22 mouse cellular contexts compared by ENCODE assay signal in the genomic region with DNA sequence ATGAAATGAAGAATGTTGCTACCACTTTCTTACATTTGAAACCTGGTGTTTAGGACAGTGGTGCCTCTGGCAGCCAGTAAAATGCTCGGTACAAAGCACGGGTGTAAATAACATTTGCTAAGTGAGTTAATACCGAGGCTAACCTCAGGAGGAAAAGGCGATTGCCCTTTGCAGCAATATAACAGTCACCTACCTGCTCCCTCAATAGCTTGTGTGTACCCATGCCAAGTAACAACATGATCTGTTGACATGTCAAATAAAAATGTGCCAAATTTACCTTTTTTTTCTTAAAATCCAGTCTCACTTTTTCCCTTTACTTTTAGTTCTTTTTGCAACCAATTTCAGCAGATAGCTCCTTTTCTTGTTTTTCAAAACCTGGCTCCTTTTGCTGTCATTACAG. TPM values are rescaled to one million over a fixed set of nuclear protein-coding genes. Genes with fewer than 3 reads are reported as not detected.
DNase-seq lines count a peak whose midpoint lies in the region; ATAC-seq and TF ChIP-seq lines count a peak whose summit lies in the region.
"Had no signal": no experiment of that assay in that cellular context is flagged by ENCODE, and none has a peak within 500 bp of the region (broad histone marks: within the 10 kb centered on the region; RNA-seq: fewer than 3 reads in every experiment).

No protein-coding gene starts in this region.

- peak; percentile 19 for DNase-seq in heart, embryonic 10.5 days (ENCODE audit: low spot score)
- no peak for DNase-seq in liver, postnatal 0 days
- no peak for DNase-seq in lung, postnatal 4 days
- DNase-seq in cerebellum, adult 11-12 months, result no peak
- DNase-seq: adrenal gland, adult 2 months; adrenal gland, postnatal 10 days; adrenal gland, postnatal 25 days; cerebellum, adult 18-20 months; cerebellum, adult 8-10 months; cerebellum, adult 9-11 months; cerebellum, postnatal 14 days; cerebellum, postnatal 36 days; embryo, embryonic 11 days had no signal

- no peak for TF ChIP-seq EP300 in liver, postnatal 0 days (IDR thresholded peaks at IDR 0.05; ENCODE audit: low read depth)

- 63% methylated on average over 4 of the region's 4 CpGs for WGBS in heart, embryonic 10.5 days
- 60% methylated on average over 4 of the region's 4 CpGs for whole genome bisulfite sequencing in heart, embryonic 11.5 days (ENCODE audit: insufficient replicate concordance)
- WGBS in liver, postnatal 0 days (ENCODE audit: insufficient replicate concordance), result 36% methylated on average over 4 of the region's 4 CpGs
- WGBS in liver, embryonic 12.5 days (ENCODE audit: insufficient replicate concordance), result 49% methylated on average over 4 of the region's 4 CpGs
- 33% methylated on average over 4 of the region's 4 CpGs for WGBS in lung, embryonic 16.5 days

- TF ChIP-seq CTCF in liver, postnatal 0 days (IDR thresholded peaks at IDR 0.05; ENCODE audit: low read depth), result no peak

- no peak for ATAC-seq in heart, embryonic 11.5 days (replicated peaks; ENCODE audit: insufficient number of reproducible peaks, low FRiP score, low TSS enrichment)
- ATAC-seq in liver, postnatal 0 days, result no peak
- ATAC-seq in liver, embryonic 12.5 days, result no peak
- no peak for ATAC-seq in lung, embryonic 16.5 days (ENCODE audit: low read depth)

- H3K9me3 ChIP-seq in heart, embryonic 10.5 days, result no peaks in the 10 kb centered on the region
- no peaks in the 10 kb centered on the region for H3K9me3 ChIP-seq in heart, embryonic 11.5 days (replicated peaks; ENCODE audit: control insufficient read depth, low read length)
- H3K9me3 ChIP-seq in liver, postnatal 0 days (ENCODE audit: low read length), result no peaks in the 10 kb centered on the region
- no peaks in the 10 kb centered on the region for H3K9me3 ChIP-seq in liver, embryonic 12.5 days (replicated peaks)
- H3K9me3 ChIP-seq in lung, embryonic 16.5 days (ENCODE audit: control insufficient read depth, low read length), result no peaks in the 10 kb centered on the region
- H3K9me3 ChIP-seq: embryonic facial prominence, embryonic 13.5 days; embryonic facial prominence, embryonic 15.5 days; forebrain, embryonic 10.5 days; forebrain, embryonic 12.5 days had no signal

- H3K4me1 ChIP-seq in heart, embryonic 10.5 days, result no peaks in the 10 kb centered on the region
- H3K4me1 ChIP-seq in heart, embryonic 11.5 days (ENCODE audit: control insufficient read depth, insufficient read depth, low read length), result no peaks in the 10 kb centered on the region
- peaks cover 23% of the 10 kb centered on the region for H3K4me1 ChIP-seq in liver, postnatal 0 days (ENCODE audit: insufficient read depth)
- peaks cover 13% of the 10 kb centered on the region for H3K4me1 ChIP-seq in liver, embryonic 12.5 days
- peaks cover 8% of the 10 kb centered on the region for H3K4me1 ChIP-seq in lung, embryonic 16.5 days (replicated peaks; ENCODE audit: control insufficient read depth, insufficient read depth, low read length)
- H3K4me1 ChIP-seq in brown adipose tissue, adult 24 weeks (ENCODE audit: control insufficient read depth, insufficient read depth, insufficient read length, low read length), result peaks cover 5% of the 10 kb centered on the region; the same call in 1 of the 2 replicates

- H3K4me2 ChIP-seq in heart, embryonic 11.5 days, result no peak overlapping the region
- H3K4me2 ChIP-seq in liver, postnatal 0 days (ENCODE audit: low read depth, low read length), result no peak overlapping the region
- no peak overlapping the region for H3K4me2 ChIP-seq in liver, embryonic 12.5 days
- H3K4me2 ChIP-seq in lung, embryonic 16.5 days (ENCODE audit: low read depth, low read length), result no peak overlapping the region

- no peak overlapping the region for H3K4me3 ChIP-seq in heart, embryonic 10.5 days
- no peak overlapping the region for H3K4me3 ChIP-seq in heart, embryonic 11.5 days (ENCODE audit: low read depth, low read length)
- no peak overlapping the region for H3K4me3 ChIP-seq in liver, postnatal 0 days (ENCODE audit: low read depth, low read length)
- no peak overlapping the region for H3K4me3 ChIP-seq in liver, embryonic 12.5 days
- H3K4me3 ChIP-seq in lung, embryonic 16.5 days (ENCODE audit: low read length), result no peak overlapping the region
- no peak overlapping the region for H3K4me3 ChIP-seq in brown adipose tissue, adult 24 weeks (ENCODE audit: insufficient read depth, low read depth, low read length)

- no peaks in the 10 kb centered on the region for H3K27me3 ChIP-seq in heart, embryonic 10.5 days (ENCODE audit: insufficient read depth, poor library complexity, severe bottlenecking)
- no peaks in the 10 kb centered on the region for H3K27me3 ChIP-seq in heart, embryonic 11.5 days (ENCODE audit: control insufficient read depth, insufficient read depth, low read length)
- no peaks in the 10 kb centered on the region for H3K27me3 ChIP-seq in liver, postnatal 0 days (ENCODE audit: insufficient read depth, low read length)
- no peaks in the 10 kb centered on the region for H3K27me3 ChIP-seq in liver, embryonic 12.5 days (replicated peaks)
- H3K27me3 ChIP-seq in lung, embryonic 16.5 days (ENCODE audit: control insufficient read depth, insufficient read depth, low read depth, low read length), result no peaks in the 10 kb centered on the region
- H3K27me3 ChIP-seq: embryonic facial prominence, embryonic 13.5 days; embryonic facial prominence, embryonic 15.5 days; forebrain, embryonic 12.5 days had no signal

- H3K36me3 ChIP-seq in heart, embryonic 10.5 days, result no peaks in the 10 kb centered on the region
- H3K36me3 ChIP-seq in heart, embryonic 11.5 days (ENCODE audit: control insufficient read depth, insufficient read depth, low read length), result no peaks in the 10 kb centered on the region
- no peaks in the 10 kb centered on the region for H3K36me3 ChIP-seq in liver, postnatal 0 days (replicated peaks; ENCODE audit: insufficient read depth, low read length)
- no peaks in the 10 kb centered on the region for H3K36me3 ChIP-seq in liver, embryonic 12.5 days
- H3K36me3 ChIP-seq in lung, embryonic 16.5 days (ENCODE audit: control insufficient read depth, insufficient read depth, low read length), result no peaks in the 10 kb centered on the region
- H3K36me3 ChIP-seq: embryonic facial prominence, embryonic 13.5 days; embryonic facial prominence, embryonic 15.5 days; forebrain, embryonic 12.5 days had no signal

- H3K27ac ChIP-seq in heart, embryonic 10.5 days, result no peak overlapping the region
- H3K27ac ChIP-seq in heart, embryonic 11.5 days (ENCODE audit: low read depth, low read length), result no peak overlapping the region
- peak overlapping the region; percentile 44 for H3K27ac ChIP-seq in liver, postnatal 0 days (ENCODE audit: low read depth)
- H3K27ac ChIP-seq in liver, embryonic 12.5 days, result no peak overlapping the region
- peak overlapping the region; percentile 16; the same call in 1 of the 2 replicates for H3K27ac ChIP-seq in lung, embryonic 16.5 days (ENCODE audit: low read length)
- 0 out of 2 replicates have a peak overlapping the region, but pooled peaks have one; percentile 6 for H3K27ac ChIP-seq in brown adipose tissue, adult 24 weeks (replicated peaks; ENCODE audit: low read depth, low read length)
- H3K27ac ChIP-seq: embryonic facial prominence, embryonic 13.5 days; embryonic facial prominence, embryonic 15.5 days; forebrain, embryonic 10.5 days; forebrain, embryonic 12.5 days had no signal

- H3K9ac ChIP-seq in heart, embryonic 11.5 days (ENCODE audit: low read depth, low read length), result no peak overlapping the region
- H3K9ac ChIP-seq in liver, postnatal 0 days (replicated peaks), result no peak overlapping the region
- H3K9ac ChIP-seq in liver, embryonic 12.5 days, result no peak overlapping the region
- H3K9ac ChIP-seq in lung, embryonic 16.5 days (ENCODE audit: low read length), result no peak overlapping the region
- H3K9ac ChIP-seq: embryonic facial prominence, embryonic 13.5 days; embryonic facial prominence, embryonic 15.5 days; forebrain, embryonic 12.5 days had no signal

RNA-seq across cellular contexts. Expression of a gene that starts 1.0 kb away (rescaled TPM):
- polyA plus RNA-seq in heart, embryonic 10.5 days (2016; fragmentation: Nextera tagmentation; extraction: Ambion mirVana), result 10.8 and 18.2 TPM in 2 replicates
- polyA plus RNA-seq in heart, embryonic 11.5 days (2014; fragmentation: Nextera tagmentation; extraction: Ambion mirVana), result 13.3 and 14.4 TPM in 2 replicates
- polyA plus RNA-seq in liver, postnatal 0 days (2015; fragmentation: Nextera tagmentation; extraction: Ambion mirVana), result 15.2 and 17.0 TPM in 2 replicates
- 3.0 and 3.3 TPM in 2 replicates for polyA plus RNA-seq in liver, embryonic 12.5 days (2016; fragmentation: Nextera tagmentation; extraction: Ambion mirVana)
- 17.0 and 17.1 TPM in 2 replicates for polyA plus RNA-seq in lung, embryonic 16.5 days (2015; fragmentation: Nextera tagmentation; extraction: Ambion mirVana)
- 47.0 and 65.4 TPM in 2 replicates for polyA plus RNA-seq in brown adipose tissue, adult 24 weeks (2012; ENCODE audit: insufficient read depth, insufficient read length, missing spikeins)

RNA-seq across cellular contexts. Expression of a gene that starts 45.3 kb away (rescaled TPM):
- 0.27 and 0.31 TPM in 2 replicates for polyA plus RNA-seq in heart, embryonic 10.5 days (2016; fragmentation: Nextera tagmentation; extraction: Ambion mirVana)
- 0.07 and 0.10 TPM in 2 replicates for polyA plus RNA-seq in heart, embryonic 11.5 days (2014; fragmentation: Nextera tagmentation; extraction: Ambion mirVana)
- 0.05 TPM in 1 of 2 replicates, not detected in the other for polyA plus RNA-seq in liver, postnatal 0 days (2015; fragmentation: Nextera tagmentation; extraction: Ambion mirVana)
- polyA plus RNA-seq in liver, embryonic 12.5 days (2016; fragmentation: Nextera tagmentation; extraction: Ambion mirVana), result not detected in 2 replicates
- polyA plus RNA-seq in lung, embryonic 16.5 days (2015; fragmentation: Nextera tagmentation; extraction: Ambion mirVana), result 0.25 and 0.35 TPM in 2 replicates
- not detected in 2 replicates for polyA plus RNA-seq in brown adipose tissue, adult 24 weeks (2012; ENCODE audit: insufficient read depth, insufficient read length, missing spikeins)
- polyA plus RNA-seq: adrenal gland, adult 2 months; erythroblast, embryonic 14.5 days had no signal

Comparison
In these comparisons a context has a peak if more than half of its experiments do, and no peak if none do; other contexts are left out.
1. H3K27ac ChIP-seq: peak in liver, postnatal 0 days (single experiment), lung, embryonic 16.5 days (single experiment) and brown adipose tissue, adult 24 weeks (single experiment); none in heart, embryonic 10.5 days (single experiment), heart, embryonic 11.5 days (single experiment) and liver, embryonic 12.5 days (single experiment).